Mouse (Mus musculus) heart, embryonic 10.5 days (tissue): ENCODE data around the gene Spg11. TPM values are rescaled to one million over a fixed set of nuclear protein-coding genes. Genes with fewer than 3 reads are reported as not detected.
A peak's percentile ranks its signal among the peaks of the same experiment; 100 is the strongest.
"Not testable (repeated sequence)": the region's sequence is repeated elsewhere in the genome, so short reads cannot be mapped to it uniquely, and the experiment has no call there.

Experiments
- DNase-seq: peaks from one replicate; pipeline ENCODE4 v3.0.0-alpha.2; 2017; ENCODE audit warnings: low spot score
- H3K27ac ChIP-seq: fragments of 300-500 bp; sonication (generic); 2 replicates; pipeline ENCODE4 v1.5.1; 2016; ENCODE audit warnings: mild to moderate bottlenecking
- H3K27me3 ChIP-seq: fragments of 300-500 bp; sonication (generic); 2 replicates; pipeline ENCODE4 v1.6.1; 2016; ENCODE audit warnings: mild to moderate bottlenecking; ENCODE audit not compliant: poor library complexity, insufficient read depth, severe bottlenecking
- H3K36me3 ChIP-seq: fragments of 300-500 bp; sonication (generic); 2 replicates; pipeline ENCODE4 v1.6.1; 2016; ENCODE audit warnings: mild to moderate bottlenecking, moderate library complexity
- H3K4me1 ChIP-seq: fragments of 300-500 bp; sonication (generic); 2 replicates; pipeline ENCODE4 v1.6.1; 2016; ENCODE audit warnings: mild to moderate bottlenecking
- H3K4me3 ChIP-seq: fragments of 300-500 bp; sonication (generic); 2 replicates; pipeline ENCODE4 v1.5.1; 2016; ENCODE audit warnings: mild to moderate bottlenecking, moderate library complexity
- H3K9me3 ChIP-seq: fragments of 300-500 bp; sonication (generic); 2 replicates; pipeline ENCODE4 v1.6.1; 2016; ENCODE audit warnings: mild to moderate bottlenecking, moderate library complexity
- WGBS: fragments of 180-500 bp; shearing (Covaris S2); methylation state at CpG from one replicate; pipeline ENCODE4 v1.1.7; 2016; 5-methylcytosine and 5-hydroxymethylcytosine counted together
- microRNA-seq: library from miRNA; unstranded; fragments of <30 nt; microRNA quantifications from one replicate; pipeline ENCODE4, GENCODE M21; 2017
- polyA plus RNA-seq: library from polyadenylated mRNA; unstranded; fragments of >200 nt; fragmentation: Nextera tagmentation; extraction: Ambion mirVana; gene quantifications from 2 replicates; pipeline ENCODE4 v1.2.1, GENCODE M21; 2016

Gene Spg11
- polyA plus RNA-seq, 1 experiment from 2014 or later: 8.2 TPM

DNA sequence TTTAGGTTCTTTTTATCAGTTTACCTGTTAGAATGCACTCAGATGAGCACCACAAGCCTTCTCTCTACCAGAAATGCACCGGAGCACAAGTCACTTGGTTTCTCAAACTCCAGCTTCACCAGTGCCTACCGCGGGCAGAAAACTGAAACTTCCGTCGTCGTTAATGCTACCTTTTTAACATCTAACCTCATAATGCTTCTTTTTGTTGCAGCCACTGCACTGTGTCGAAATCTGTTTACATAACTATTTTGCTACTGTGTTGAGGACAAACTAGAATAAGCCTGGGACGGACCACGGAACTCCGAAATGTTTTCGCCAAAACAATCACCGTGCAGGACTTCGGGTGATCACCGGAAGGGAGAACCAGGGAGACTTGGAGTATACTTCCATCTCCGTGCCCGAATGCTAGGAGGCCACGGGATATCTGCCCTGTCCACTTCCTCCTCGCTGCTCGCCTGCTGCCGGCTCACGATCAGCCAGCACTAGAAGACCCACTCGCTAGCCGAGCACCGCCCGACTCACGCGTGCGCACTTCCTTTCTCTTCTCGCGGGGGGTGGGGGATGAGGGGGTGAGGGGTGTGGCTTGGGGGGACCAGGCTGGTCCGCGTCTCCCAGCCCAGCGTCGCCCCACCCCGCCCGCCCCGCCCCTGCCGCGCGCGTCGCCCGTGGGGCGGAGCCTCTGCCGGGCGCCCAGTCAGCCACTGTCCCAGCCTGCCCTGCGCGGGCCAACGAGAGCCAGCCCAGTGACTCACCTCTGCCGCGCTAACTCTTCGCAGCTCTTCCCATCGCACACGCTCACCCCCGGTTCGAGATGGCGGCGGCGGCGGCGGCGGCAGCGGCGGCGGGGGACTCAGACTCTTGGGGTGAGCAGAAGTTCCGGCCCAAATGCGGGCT lies 90.1 kb downstream of the Spg11 start, which contains the start of gene Eif3j1:
Eif3j1 (plus strand) TSS at position 685 of the 894 bp plus-strand sequence.
- under 1% methylated on average over 55 of the region's 67 CpGs for WGBS
- DNase-seq: peak; percentile 98

GRCm38 (mm10) chr2:122027091-122027490 lies 91.1 kb downstream of the Spg11 start:
- DNase-seq, H3K27ac ChIP-seq, H3K36me3 ChIP-seq, H3K4me1 ChIP-seq, H3K4me3 ChIP-seq, H3K9me3 ChIP-seq, H3K27me3 ChIP-seq: not testable (repeated sequence)
- 93% methylated on average over 10 of the region's 10 CpGs for WGBS

More for the DNA sequence above, 90.1 kb downstream of the Spg11 start, which contains the start of gene Eif3j1:
- H3K9me3 ChIP-seq: no peaks in the 10 kb centered on the region
- H3K4me3 ChIP-seq: peak within 1 kb of the TSS; percentile 93
- H3K36me3 ChIP-seq: peaks cover 16% of the 10 kb centered on the region
- H3K4me1 ChIP-seq: 0 out of 2 replicates have a peak, but pooled peaks cover 2% of the 10 kb centered on the region
- H3K27ac ChIP-seq: peak within 1 kb of the TSS; percentile 96
- H3K27me3 ChIP-seq: no peaks in the 10 kb centered on the region

DNA sequence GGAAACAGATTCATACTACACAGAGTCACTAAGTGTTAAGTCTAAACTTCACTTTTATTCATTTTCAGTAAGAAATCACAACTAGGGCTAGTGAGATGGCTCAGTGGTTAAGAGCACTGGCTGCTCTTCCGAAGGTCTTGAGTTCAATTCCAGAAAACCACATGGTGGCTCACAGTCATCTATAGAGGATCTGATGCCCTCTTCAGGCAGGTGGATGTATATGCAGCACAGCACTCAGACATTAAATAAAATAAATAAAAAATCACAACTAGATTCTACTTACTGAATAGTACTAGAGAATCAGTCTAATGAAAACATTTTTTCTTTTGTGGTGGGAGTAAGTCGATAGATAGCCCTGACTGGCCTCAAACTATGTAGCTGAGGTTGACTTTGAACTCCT lies 95.9 kb downstream of the Spg11 start:
- Histone ChIP-seq H3K4me1 (no peaks in the 10 kb centered on the region), H3K27ac (no peak overlapping the region), H3K4me3 (no peak overlapping the region), H3K27me3 (no peaks in the 10 kb centered on the region), H3K9me3 (no peaks in the 10 kb centered on the region), H3K36me3 (no peaks in the 10 kb centered on the region)
- WGBS: 68% methylated on average over 2 of the region's 2 CpGs
- DNase-seq: no peak

GRCm38 (mm10) chr2:122018705-122019104 lies 99.5 kb downstream of the Spg11 start:
- no peak overlapping the region for H3K27ac ChIP-seq
- peaks cover 8% of the 10 kb centered on the region; the same call in 1 of the 2 replicates for H3K36me3 ChIP-seq
- no peaks in the 10 kb centered on the region for H3K4me1 ChIP-seq
- no peaks in the 10 kb centered on the region for H3K27me3 ChIP-seq
- DNase-seq: no peak
- 46% methylated on average over 1 of the region's 1 CpGs for WGBS
- no peak overlapping the region for H3K4me3 ChIP-seq
- no peaks in the 10 kb centered on the region for H3K9me3 ChIP-seq

DNA sequence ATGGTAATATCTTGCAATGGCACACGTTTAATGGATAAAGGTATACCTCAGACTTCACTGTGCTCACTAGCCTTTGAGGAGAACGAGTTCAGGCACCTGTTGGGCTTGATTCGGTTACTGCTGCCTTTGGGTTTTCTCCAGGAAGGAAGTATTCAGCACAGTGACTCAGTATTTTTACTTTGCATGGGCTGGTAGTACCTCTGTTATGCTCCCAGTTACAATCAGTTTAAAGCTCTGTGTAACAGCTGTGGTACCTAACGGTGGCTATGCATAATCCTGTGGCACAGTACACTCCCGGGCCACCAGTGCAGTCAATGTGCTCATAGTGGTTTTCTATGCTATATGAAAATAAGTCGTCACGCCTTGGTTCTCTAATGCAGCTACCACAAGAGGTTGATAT lies 106.7 kb downstream of the Spg11 start:
- DNase-seq: no peak
- Histone ChIP-seq H3K27me3 (no peaks in the 10 kb centered on the region), H3K4me3 (no peak overlapping the region), H3K36me3 (peaks cover 47% of the 10 kb centered on the region), H3K9me3 (no peaks in the 10 kb centered on the region), H3K4me1 (no peaks in the 10 kb centered on the region), H3K27ac (no peak overlapping the region)
- WGBS: 90% methylated on average over 7 of the region's 7 CpGs

GRCm38 (mm10) chr2:122008832-122009231 lies 109.4 kb downstream of the Spg11 start:
- H3K27me3 ChIP-seq: no peaks in the 10 kb centered on the region
- DNase-seq: no peak
- H3K4me1 ChIP-seq: no peaks in the 10 kb centered on the region
- peaks cover 60% of the 10 kb centered on the region for H3K36me3 ChIP-seq
- WGBS: 89% methylated on average over 3 of the region's 3 CpGs
- H3K9me3 ChIP-seq: no peaks in the 10 kb centered on the region
- no peak overlapping the region for H3K4me3 ChIP-seq
- H3K27ac ChIP-seq: no peak overlapping the region

Small RNA genes lying within 50 kb of the gene (microRNA-seq; reads per million reads assigned to microRNA genes)
- 0.76 reads per million for gene Gm47314

Other genes starting within 250 kb of the Spg11 start
- 41.5 and 49.3 TPM in 2 replicates for gene Ctdspl2, start 162.4 kb downstream of the Spg11 start, polyA plus RNA-seq
- gene Mageb3, start 162.3 kb downstream of the Spg11 start, polyA plus RNA-seq: 0.06 and 0.25 TPM in 2 replicates
- gene Eif3j1, start 89.8 kb downstream of the Spg11 start, polyA plus RNA-seq: 13.2 and 16.2 TPM in 2 replicates
- 143 and 154 TPM in 2 replicates for gene B2m, start 29.3 kb upstream of the Spg11 start, polyA plus RNA-seq
- gene Trim69, start 42.3 kb upstream of the Spg11 start, polyA plus RNA-seq: 0.11 TPM in 1 of 2 replicates, not detected in the other
- 0.05 TPM in 1 of 2 replicates, not detected in the other for gene Patl2, start 67.8 kb upstream of the Spg11 start, polyA plus RNA-seq
- not detected in 2 replicates for gene Terb2, start 67.9 kb upstream of the Spg11 start, polyA plus RNA-seq
- gene Sord, start 116.4 kb upstream of the Spg11 start, polyA plus RNA-seq: 40.8 and 41.3 TPM in 2 replicates
- gene Duox2, start 180.1 kb upstream of the Spg11 start, polyA plus RNA-seq: not detected in 2 replicates
- gene Duoxa2, start 180.5 kb upstream of the Spg11 start, polyA plus RNA-seq: 0.26 TPM in 1 of 2 replicates, not detected in the other
- gene Duoxa1, start 195.3 kb upstream of the Spg11 start, polyA plus RNA-seq: not detected in 2 replicates
- 0.02 TPM in 1 of 2 replicates, not detected in the other for gene Duox1, start 197.3 kb upstream of the Spg11 start, polyA plus RNA-seq